Mouse (Mus musculus): ENCODE results near the gene Tesk2. TPM values are rescaled to one million over a fixed set of nuclear protein-coding genes. Genes with fewer than 3 reads are reported as not detected.
A peak's percentile ranks its signal among the peaks of the same experiment; 100 is the strongest.

Gene Tesk2
- total and polyA plus RNA-seq, 3 experiments: 1.3 to 6.6 (median 4.8) TPM

- ATAC-seq (ENCODE audit: extremely low read depth, insufficient number of reproducible peaks, low FRiP score, poor library complexity, severe bottlenecking) (no peak), DNase-seq (ENCODE audit: low spot score) (no peak)
- H3K4me3 ChIP-seq (ENCODE audit: low read depth, low read length): no peak overlapping the region
- H3K36me3 ChIP-seq (replicated peaks): peaks cover 2% of the 10 kb centered on the region
- H3K9me3 ChIP-seq (replicated peaks): no peaks in the 10 kb centered on the region
- TF ChIP-seq TAL1 (conservative IDR thresholded peaks at IDR 0.05; ENCODE audit: low read depth, low read length) (no peak), GATA1 (IDR thresholded peaks at IDR 0.05; ENCODE audit: borderline replicate concordance, low read length) (no peak), GATA2 (IDR thresholded peaks at IDR 0.05; ENCODE audit: borderline replicate concordance, low read depth, low read length) (no peak), POLR2AphosphoS5 (IDR thresholded peaks at IDR 0.05; ENCODE audit: insufficient replicate concordance, low read depth, low read length) (no peak), CTCF (IDR thresholded peaks at IDR 0.05; ENCODE audit: low read depth, low read length) (no peak)
- no peaks in the 10 kb centered on the region for H3K4me1 ChIP-seq (ENCODE audit: insufficient read depth, low read depth, low read length)
- no peaks in the 10 kb centered on the region for H3K27me3 ChIP-seq (ENCODE audit: insufficient read depth, low read length)
Observed at GRCm38 (mm10) chr4:116787985-116788760, 67.4 kb downstream of the Tesk2 start.

- TF ChIP-seq CTCF (IDR thresholded peaks at IDR 0.05; ENCODE audit: low read depth, low read length) (peak; percentile 30; the same call in 1 of the 2 replicates), TAL1 (conservative IDR thresholded peaks at IDR 0.05; ENCODE audit: low read depth, low read length) (no peak), POLR2AphosphoS5 (IDR thresholded peaks at IDR 0.05; ENCODE audit: insufficient replicate concordance, low read depth, low read length) (no peak), GATA1 (IDR thresholded peaks at IDR 0.05; ENCODE audit: borderline replicate concordance, low read length) (no peak), GATA2 (IDR thresholded peaks at IDR 0.05; ENCODE audit: borderline replicate concordance, low read depth, low read length) (no peak)
- H3K4me1 ChIP-seq (ENCODE audit: insufficient read depth, low read depth, low read length): no peaks in the 10 kb centered on the region
- no peaks in the 10 kb centered on the region for H3K27me3 ChIP-seq (ENCODE audit: insufficient read depth, low read length)
- no peaks in the 10 kb centered on the region for H3K9me3 ChIP-seq (replicated peaks)
- peaks cover 2% of the 10 kb centered on the region for H3K36me3 ChIP-seq (replicated peaks)
- DNase-seq (ENCODE audit: low spot score): peak; percentile 16
- no peak overlapping the region for H3K4me3 ChIP-seq (ENCODE audit: low read depth, low read length)
- peak; percentile 28; the same call in 1 of the 2 replicates for ATAC-seq (ENCODE audit: extremely low read depth, insufficient number of reproducible peaks, low FRiP score, poor library complexity, severe bottlenecking)
Observed at GRCm38 (mm10) chr4:116788956-116789355, 68.2 kb downstream of the Tesk2 start.

- DNase-seq (ENCODE audit: low spot score) (no peak), ATAC-seq (ENCODE audit: extremely low read depth, insufficient number of reproducible peaks, low FRiP score, poor library complexity, severe bottlenecking) (no peak)
- Histone ChIP-seq H3K4me1 (ENCODE audit: insufficient read depth, low read depth, low read length) (no peaks in the 10 kb centered on the region), H3K9me3 (replicated peaks) (no peaks in the 10 kb centered on the region), H3K4me3 (ENCODE audit: low read depth, low read length) (no peak overlapping the region), H3K36me3 (replicated peaks) (peaks cover 2% of the 10 kb centered on the region), H3K27me3 (ENCODE audit: insufficient read depth, low read length) (no peaks in the 10 kb centered on the region)
- no peak for TF ChIP-seq GATA2 (IDR thresholded peaks at IDR 0.05; ENCODE audit: borderline replicate concordance, low read depth, low read length)
- no peak for TF ChIP-seq GATA1 (IDR thresholded peaks at IDR 0.05; ENCODE audit: borderline replicate concordance, low read length)
- TF ChIP-seq TAL1 (conservative IDR thresholded peaks at IDR 0.05; ENCODE audit: low read depth, low read length): no peak
- TF ChIP-seq CTCF (IDR thresholded peaks at IDR 0.05; ENCODE audit: low read depth, low read length): no peak
Observed at GRCm38 (mm10) chr4:116792453-116792852, 71.7 kb downstream of the Tesk2 start.

- Histone ChIP-seq H3K9me3 (replicated peaks) (no peaks in the 10 kb centered on the region), H3K27me3 (ENCODE audit: insufficient read depth, low read length) (no peaks in the 10 kb centered on the region), H3K4me3 (ENCODE audit: low read depth, low read length) (no peak overlapping the region), H3K4me1 (ENCODE audit: insufficient read depth, low read depth, low read length) (no peaks in the 10 kb centered on the region), H3K36me3 (replicated peaks) (peaks cover 2% of the 10 kb centered on the region)
- TF ChIP-seq GATA2 (IDR thresholded peaks at IDR 0.05; ENCODE audit: borderline replicate concordance, low read depth, low read length): no peak
- no peak for TF ChIP-seq TAL1 (conservative IDR thresholded peaks at IDR 0.05; ENCODE audit: low read depth, low read length)
- no peak for TF ChIP-seq GATA1 (IDR thresholded peaks at IDR 0.05; ENCODE audit: borderline replicate concordance, low read length)
- TF ChIP-seq POLR2AphosphoS5 (IDR thresholded peaks at IDR 0.05; ENCODE audit: insufficient replicate concordance, low read depth, low read length): no peak
- no peak for TF ChIP-seq CTCF (IDR thresholded peaks at IDR 0.05; ENCODE audit: low read depth, low read length)
- no peak for DNase-seq (ENCODE audit: low spot score)
- no peak for ATAC-seq (ENCODE audit: extremely low read depth, insufficient number of reproducible peaks, low FRiP score, poor library complexity, severe bottlenecking)
Observed at GRCm38 (mm10) chr4:116794273-116794672, 73.5 kb downstream of the Tesk2 start.

- no peak for TF ChIP-seq TAL1 (conservative IDR thresholded peaks at IDR 0.05; ENCODE audit: low read depth, low read length)
- no peak for TF ChIP-seq CTCF (IDR thresholded peaks at IDR 0.05; ENCODE audit: low read depth, low read length)
- TF ChIP-seq GATA1 (IDR thresholded peaks at IDR 0.05; ENCODE audit: borderline replicate concordance, low read length): no peak
- TF ChIP-seq POLR2AphosphoS5 (IDR thresholded peaks at IDR 0.05; ENCODE audit: insufficient replicate concordance, low read depth, low read length): no peak
- no peak for TF ChIP-seq GATA2 (IDR thresholded peaks at IDR 0.05; ENCODE audit: borderline replicate concordance, low read depth, low read length)
- ATAC-seq (ENCODE audit: extremely low read depth, insufficient number of reproducible peaks, low FRiP score, poor library complexity, severe bottlenecking): no peak
- H3K4me1 ChIP-seq (ENCODE audit: insufficient read depth, low read depth, low read length): no peaks in the 10 kb centered on the region
- H3K27me3 ChIP-seq (ENCODE audit: insufficient read depth, low read length): no peaks in the 10 kb centered on the region
- peaks cover 17% of the 10 kb centered on the region for H3K36me3 ChIP-seq (replicated peaks)
- H3K4me3 ChIP-seq (ENCODE audit: low read depth, low read length): no peak overlapping the region
- H3K9me3 ChIP-seq (replicated peaks): no peaks in the 10 kb centered on the region
- DNase-seq (ENCODE audit: low spot score): no peak
Observed at GRCm38 (mm10) chr4:116796442-116797110, 75.8 kb downstream of the Tesk2 start.

- ATAC-seq (ENCODE audit: extremely low read depth, insufficient number of reproducible peaks, low FRiP score, poor library complexity, severe bottlenecking): no peak
- no peak for DNase-seq (ENCODE audit: low spot score)
- no peak for TF ChIP-seq TAL1 (conservative IDR thresholded peaks at IDR 0.05; ENCODE audit: low read depth, low read length)
- TF ChIP-seq CTCF (IDR thresholded peaks at IDR 0.05; ENCODE audit: low read depth, low read length): 0 out of 2 replicates have a peak, but pooled peaks have one; percentile 6
Observed at GRCm38 (mm10) chr4:116799901-116800300, 79.2 kb downstream of the Tesk2 start.

More at GRCm38 (mm10) chr4:116799901-116800300, 79.2 kb downstream of the Tesk2 start:
- Histone ChIP-seq H3K9me3 (replicated peaks) (no peaks in the 10 kb centered on the region), H3K4me1 (ENCODE audit: insufficient read depth, low read depth, low read length) (peaks cover 6% of the 10 kb centered on the region; the same call in 1 of the 2 replicates), H3K27me3 (ENCODE audit: insufficient read depth, low read length) (no peaks in the 10 kb centered on the region), H3K36me3 (replicated peaks) (peaks cover 47% of the 10 kb centered on the region), H3K4me3 (ENCODE audit: low read depth, low read length) (no peak overlapping the region)

All from G1E (cell line).